Mouse (Mus musculus): ENCODE results near the gene Ascc2. TPM values are rescaled to one million over a fixed set of nuclear protein-coding genes. Genes with fewer than 3 reads are reported as not detected.

Gene Ascc2
- polyA plus RNA-seq, 1 experiment from 2014 or later, result 36.6 TPM

DNA sequence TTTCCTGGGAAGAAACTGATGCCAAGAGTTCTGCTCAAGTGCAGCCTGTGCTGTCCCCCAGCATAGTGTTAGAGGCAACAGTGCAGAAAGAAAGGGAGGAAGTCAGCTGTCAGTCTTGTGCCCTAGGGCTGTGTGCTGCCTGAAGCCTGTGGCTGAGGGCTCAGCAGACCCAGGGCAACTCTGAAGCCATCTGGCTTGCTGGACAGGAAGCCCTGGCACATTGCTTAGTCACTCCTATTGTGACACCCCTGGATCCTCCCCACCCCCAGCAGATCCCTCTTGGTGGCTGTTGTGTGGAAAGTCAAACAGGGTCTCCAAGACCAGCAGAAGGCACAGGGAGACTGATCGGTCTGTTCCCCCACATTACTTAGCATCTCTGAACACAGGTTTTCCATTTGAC, 37.0 kb downstream of the Ascc2 start:
- Histone ChIP-seq H3K4me1 (ENCODE audit: insufficient read depth) (no peaks in the 10 kb centered on the region), H3K9me3 (ENCODE audit: low read depth, low read length) (no peaks in the 10 kb centered on the region), H3K27me3 (ENCODE audit: insufficient read depth, low read length) (no peaks in the 10 kb centered on the region), H3K36me3 (ENCODE audit: insufficient read depth) (peaks cover 57% of the 10 kb centered on the region), H3K4me2 (no peak overlapping the region), H3K4me3 (ENCODE audit: low read depth, low read length) (no peak overlapping the region), H3K27ac (ENCODE audit: low read depth) (no peak overlapping the region), H3K9ac (no peak overlapping the region)
- WGBS, result 89% methylated on average over 1 of the region's 1 CpGs
- DNase-seq (no peak), ATAC-seq (ENCODE audit: insufficient read depth) (no peak)
- no peak for TF ChIP-seq CTCF (IDR thresholded peaks at IDR 0.05; ENCODE audit: low read depth)

DNA sequence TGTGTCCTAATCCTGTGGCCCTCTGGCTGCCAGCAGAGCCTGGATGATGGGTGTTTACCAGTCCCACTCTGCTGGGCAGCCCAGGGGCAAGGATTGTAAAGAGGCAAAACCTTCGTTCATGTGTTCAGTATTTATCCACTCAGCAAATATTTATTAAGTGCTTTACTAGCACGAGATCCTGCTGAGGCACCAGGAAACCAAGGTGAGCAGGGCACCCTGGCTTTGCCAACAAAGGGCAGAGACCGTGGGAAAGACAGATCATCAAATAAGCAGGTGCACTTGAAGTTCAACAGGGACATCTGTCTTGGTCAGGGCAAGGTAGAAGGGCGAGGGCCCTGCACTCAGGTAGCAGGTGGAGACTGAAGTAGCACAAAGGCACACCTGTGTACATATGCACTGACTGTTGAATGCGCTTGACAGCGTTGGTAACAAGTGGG, 37.6 kb downstream of the Ascc2 start:
- H3K9ac ChIP-seq, result no peak overlapping the region
- no peaks in the 10 kb centered on the region for H3K4me1 ChIP-seq (ENCODE audit: insufficient read depth)
- ATAC-seq (ENCODE audit: insufficient read depth) (peak; percentile 62; the same call in 1 of the 2 replicates), DNase-seq (peak; percentile 8)
- no peak overlapping the region for H3K27ac ChIP-seq (ENCODE audit: low read depth)
- no peaks in the 10 kb centered on the region for H3K9me3 ChIP-seq (ENCODE audit: low read depth, low read length)
- peaks cover 59% of the 10 kb centered on the region for H3K36me3 ChIP-seq (ENCODE audit: insufficient read depth)
- WGBS, result 58% methylated on average over 6 of the region's 6 CpGs
- no peak overlapping the region for H3K4me3 ChIP-seq (ENCODE audit: low read depth, low read length)
- TF ChIP-seq CTCF (IDR thresholded peaks at IDR 0.05; ENCODE audit: low read depth), result no peak
- H3K27me3 ChIP-seq (ENCODE audit: insufficient read depth, low read length), result no peaks in the 10 kb centered on the region
- no peak overlapping the region for H3K4me2 ChIP-seq

DNA sequence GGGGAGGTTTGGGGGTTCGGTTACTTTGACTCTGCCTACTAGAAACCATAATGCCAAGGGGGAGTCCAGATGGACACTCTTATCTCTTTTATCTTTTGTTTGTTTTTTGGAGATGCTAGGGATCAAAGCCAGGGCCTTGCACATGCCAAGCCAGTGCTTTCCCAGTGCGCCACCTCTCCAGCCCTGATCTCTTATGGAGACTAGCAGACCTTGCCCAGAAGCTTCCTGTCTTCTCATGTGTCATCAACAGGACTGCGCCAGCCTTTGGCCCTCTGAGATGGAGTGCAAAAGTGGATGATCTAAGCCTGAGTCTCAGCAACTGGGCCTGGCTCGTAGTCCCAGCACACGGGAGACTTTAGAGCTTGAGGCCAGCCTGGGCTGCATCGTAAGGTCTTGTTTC, 38.1 kb downstream of the Ascc2 start:
- H3K27ac ChIP-seq (ENCODE audit: low read depth), result no peak overlapping the region
- H3K4me3 ChIP-seq (ENCODE audit: low read depth, low read length), result no peak overlapping the region
- DNase-seq (no peak), ATAC-seq (ENCODE audit: insufficient read depth) (no peak)
- no peak overlapping the region for H3K9ac ChIP-seq
- 82% methylated on average over 6 of the region's 6 CpGs for WGBS
- H3K4me2 ChIP-seq, result no peak overlapping the region
- H3K27me3 ChIP-seq (ENCODE audit: insufficient read depth, low read length), result no peaks in the 10 kb centered on the region
- H3K9me3 ChIP-seq (ENCODE audit: low read depth, low read length), result no peaks in the 10 kb centered on the region
- no peaks in the 10 kb centered on the region for H3K4me1 ChIP-seq (ENCODE audit: insufficient read depth)
- no peak for TF ChIP-seq CTCF (IDR thresholded peaks at IDR 0.05; ENCODE audit: low read depth)
- peaks cover 56% of the 10 kb centered on the region for H3K36me3 ChIP-seq (ENCODE audit: insufficient read depth)

DNA sequence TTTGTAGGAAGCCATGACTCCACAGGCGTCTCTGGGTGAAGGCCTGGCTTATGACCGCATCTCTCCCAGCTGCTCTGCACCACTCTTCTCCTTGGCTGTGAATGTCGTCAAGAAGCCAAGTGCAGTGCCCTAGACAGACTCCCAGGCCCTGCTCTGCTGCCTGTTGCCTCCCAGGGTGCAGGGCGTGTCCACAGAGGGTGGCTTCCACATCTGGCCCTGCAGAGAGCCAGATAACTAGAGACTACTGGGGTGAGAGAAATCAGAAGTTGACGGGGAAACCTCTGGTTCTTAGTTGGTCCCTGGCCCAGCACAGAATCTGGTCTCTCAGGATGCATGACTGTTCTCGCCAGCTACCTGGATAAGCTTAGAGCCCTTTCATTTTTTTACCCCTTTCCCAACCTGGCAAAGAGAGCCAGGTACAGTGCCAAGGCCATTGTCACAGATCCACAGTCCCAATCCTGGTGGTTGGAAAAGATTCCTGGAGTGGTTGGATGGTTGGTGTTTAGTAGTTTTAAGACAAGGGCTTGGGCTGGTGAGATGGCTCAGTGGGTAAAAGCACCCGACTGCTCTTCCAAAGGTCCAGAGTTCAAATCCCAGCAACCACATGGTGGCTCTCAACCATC, 39.8 kb downstream of the Ascc2 start:
- Histone ChIP-seq H3K36me3 (ENCODE audit: insufficient read depth) (peaks cover 70% of the 10 kb centered on the region), H3K4me1 (ENCODE audit: insufficient read depth) (no peaks in the 10 kb centered on the region), H3K4me2 (no peak overlapping the region), H3K9ac (no peak overlapping the region), H3K27ac (ENCODE audit: low read depth) (no peak overlapping the region), H3K27me3 (ENCODE audit: insufficient read depth, low read length) (no peaks in the 10 kb centered on the region), H3K4me3 (ENCODE audit: low read depth, low read length) (no peak overlapping the region), H3K9me3 (ENCODE audit: low read depth, low read length) (no peaks in the 10 kb centered on the region)
- no peak for DNase-seq
- 0 out of 2 replicates have a peak, but pooled peaks have one; percentile 45 for ATAC-seq (ENCODE audit: insufficient read depth)
- no peak for TF ChIP-seq CTCF (IDR thresholded peaks at IDR 0.05; ENCODE audit: low read depth)
- 80% methylated on average over 7 of the region's 7 CpGs for WGBS

DNA sequence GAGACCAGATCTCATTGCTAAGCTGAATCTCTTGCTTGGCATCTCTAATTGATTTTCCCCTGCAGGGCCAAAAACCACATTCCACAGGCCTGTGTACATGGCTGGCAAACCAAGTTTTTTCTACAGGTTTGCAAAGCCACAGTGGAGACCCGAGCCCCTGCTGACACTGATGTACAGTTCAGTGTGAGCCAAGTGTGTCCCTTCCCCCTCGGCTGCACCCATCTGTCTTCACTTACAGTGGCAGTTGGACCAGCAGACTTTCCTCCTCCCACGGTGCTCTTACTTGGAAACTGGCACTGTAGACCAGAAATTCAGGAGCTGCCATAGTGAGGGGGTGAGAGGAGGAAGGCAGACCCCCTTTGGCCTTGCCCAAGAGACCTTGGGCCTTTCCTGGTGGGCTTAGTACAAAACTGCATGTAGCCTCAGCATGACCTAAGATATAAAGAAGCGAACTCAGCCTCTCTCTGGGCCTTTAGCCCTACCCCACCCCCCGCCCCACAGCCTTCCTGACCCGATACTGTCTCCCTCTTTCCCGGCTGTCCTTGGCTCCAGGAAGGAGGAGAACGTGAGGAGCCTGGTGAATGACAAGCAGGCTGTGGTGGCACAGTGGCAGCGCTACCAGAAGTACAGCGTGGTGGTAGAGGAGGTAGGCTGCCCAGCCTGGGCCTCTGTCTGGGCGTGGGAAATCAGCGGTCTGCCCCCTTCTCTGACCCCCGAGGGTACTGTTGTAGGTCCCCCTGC, 41.3 kb downstream of the Ascc2 start:
- no peak overlapping the region for H3K4me3 ChIP-seq (ENCODE audit: low read depth, low read length)
- H3K36me3 ChIP-seq (ENCODE audit: insufficient read depth), result peaks cover 72% of the 10 kb centered on the region
- no peaks in the 10 kb centered on the region for H3K4me1 ChIP-seq (ENCODE audit: insufficient read depth)
- no peak for ATAC-seq (ENCODE audit: insufficient read depth)
- no peaks in the 10 kb centered on the region for H3K9me3 ChIP-seq (ENCODE audit: low read depth, low read length)
- TF ChIP-seq CTCF (IDR thresholded peaks at IDR 0.05; ENCODE audit: low read depth), result no peak
- DNase-seq, result no peak
- no peak overlapping the region for H3K9ac ChIP-seq
- no peak overlapping the region for H3K4me2 ChIP-seq
- 67% methylated on average over 13 of the region's 13 CpGs for WGBS
- no peak overlapping the region for H3K27ac ChIP-seq (ENCODE audit: low read depth)
- H3K27me3 ChIP-seq (ENCODE audit: insufficient read depth, low read length), result no peaks in the 10 kb centered on the region

DNA sequence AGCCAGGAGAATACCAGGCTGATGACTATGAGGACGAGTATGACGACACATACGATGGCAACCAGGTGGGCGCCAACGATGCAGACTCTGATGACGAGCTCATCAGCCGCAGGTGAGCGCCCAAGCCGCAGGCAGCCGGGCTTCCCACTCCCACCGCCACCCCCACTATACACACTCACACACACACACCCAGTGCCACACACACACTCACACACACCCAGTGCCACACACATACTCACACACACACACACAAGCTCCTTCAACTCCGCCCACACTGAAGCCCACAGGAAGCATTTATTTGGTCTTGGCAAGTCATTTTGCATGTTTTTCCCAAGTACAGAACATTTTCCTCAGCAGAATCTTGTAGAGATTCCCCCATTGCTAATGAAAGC, 41.9 kb downstream of the Ascc2 start:
- 91% methylated on average over 12 of the region's 12 CpGs for WGBS
- Histone ChIP-seq H3K27ac (ENCODE audit: low read depth) (no peak overlapping the region), H3K4me1 (ENCODE audit: insufficient read depth) (no peaks in the 10 kb centered on the region), H3K27me3 (ENCODE audit: insufficient read depth, low read length) (no peaks in the 10 kb centered on the region), H3K4me2 (no peak overlapping the region), H3K9me3 (ENCODE audit: low read depth, low read length) (no peaks in the 10 kb centered on the region), H3K9ac (no peak overlapping the region), H3K4me3 (ENCODE audit: low read depth, low read length) (no peak overlapping the region), H3K36me3 (ENCODE audit: insufficient read depth) (peaks cover 70% of the 10 kb centered on the region)
- TF ChIP-seq CTCF (IDR thresholded peaks at IDR 0.05; ENCODE audit: low read depth), result no peak
- DNase-seq (no peak), ATAC-seq (ENCODE audit: insufficient read depth) (no peak)

DNA sequence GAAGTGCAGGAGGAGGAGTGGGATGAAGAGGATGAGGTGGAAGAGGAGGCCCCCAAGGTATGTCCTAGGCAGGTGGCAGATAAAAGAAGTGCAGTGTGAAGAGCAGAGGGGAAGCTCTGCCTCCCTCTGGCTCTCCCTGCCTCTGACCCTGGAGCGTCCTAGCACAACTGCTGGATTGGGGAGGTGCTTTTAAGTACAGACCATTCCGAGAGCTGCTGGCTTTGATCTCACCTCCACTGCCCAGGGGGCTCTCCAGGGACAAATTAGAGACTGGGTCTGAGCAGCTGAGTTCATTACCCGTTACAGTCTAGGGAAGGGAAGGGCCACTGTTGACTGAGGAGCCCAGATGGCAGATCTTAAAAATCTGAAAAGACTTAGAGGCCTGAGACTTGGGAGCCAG, 42.6 kb downstream of the Ascc2 start:
- TF ChIP-seq CTCF (IDR thresholded peaks at IDR 0.05; ENCODE audit: low read depth), result no peak
- Histone ChIP-seq H3K4me3 (ENCODE audit: low read depth, low read length) (no peak overlapping the region), H3K4me1 (ENCODE audit: insufficient read depth) (no peaks in the 10 kb centered on the region), H3K9ac (no peak overlapping the region), H3K4me2 (no peak overlapping the region), H3K9me3 (ENCODE audit: low read depth, low read length) (no peaks in the 10 kb centered on the region), H3K36me3 (ENCODE audit: insufficient read depth) (peaks cover 64% of the 10 kb centered on the region), H3K27ac (ENCODE audit: low read depth) (no peak overlapping the region), H3K27me3 (ENCODE audit: insufficient read depth, low read length) (no peaks in the 10 kb centered on the region)
- 39% methylated on average over 3 of the region's 3 CpGs for WGBS
- DNase-seq (no peak), ATAC-seq (ENCODE audit: insufficient read depth) (no peak)

Data from lung, embryonic 14.5 days (tissue).